Mouse (Mus musculus) thymus, postnatal 10 days (tissue): ENCODE measurements around the gene Psmc1.

Source experiments
- DNase-seq, 2 experiments: peaks; one replicate each; pipeline ENCODE4 v3.0.0; 2021; ENCODE audit warnings: low spot score in 2 of 2

Psmc1 gene

GRCm38 (mm10) chr12:100124913-100125798 lies 15.2 kb downstream of the Psmc1 start:
- DNase-seq: no peak

GRCm38 (mm10) chr12:100126968-100127865 lies 17.3 kb downstream of the Psmc1 start:
- DNase-seq: no peak

GRCm38 (mm10) chr12:100127866-100128480 lies 18.0 kb downstream of the Psmc1 start:
- no peak for DNase-seq

- DNase-seq: no peak
Measured at GRCm38 (mm10) chr12:100128522-100128921, 18.6 kb downstream of the Psmc1 start.

GRCm38 (mm10) chr12:100128961-100129360 lies 19.0 kb downstream of the Psmc1 start:
- DNase-seq: no peak

GRCm38 (mm10) chr12:100131167-100131566 lies 21.2 kb downstream of the Psmc1 start:
- no peak for DNase-seq

GRCm38 (mm10) chr12:100131655-100132054 lies 21.7 kb downstream of the Psmc1 start:
- peak; percentile 27 to 64 for DNase-seq

GRCm38 (mm10) chr12:100134395-100134936 lies 24.5 kb downstream of the Psmc1 start:
- no peak for DNase-seq

- DNase-seq: no peak
Measured at GRCm38 (mm10) chr12:100135117-100135516, 25.2 kb downstream of the Psmc1 start.

- no peak for DNase-seq
Measured at GRCm38 (mm10) chr12:100142848-100143523, 33.0 kb downstream of the Psmc1 start.

- DNase-seq: no peak
Measured at GRCm38 (mm10) chr12:100143737-100144136, 33.8 kb downstream of the Psmc1 start.

GRCm38 (mm10) chr12:100144269-100144668 lies 34.3 kb downstream of the Psmc1 start:
- no peak for DNase-seq

- no peak for DNase-seq
Measured at GRCm38 (mm10) chr12:100152466-100152865, 42.5 kb downstream of the Psmc1 start.

GRCm38 (mm10) chr12:100159261-100159975 lies 49.5 kb downstream of the Psmc1 start, which contains the start of gene Nrde2:
Nrde2 (minus strand) TSS chr12:100159653.
- peak; percentile 88 for DNase-seq

GRCm38 (mm10) chr12:100164991-100165500 lies 55.1 kb downstream of the Psmc1 start:
- DNase-seq: no peak

- DNase-seq: peak; percentile 15 to 42
Measured at GRCm38 (mm10) chr12:100166177-100166576, 56.2 kb downstream of the Psmc1 start.

- DNase-seq: no peak
Measured at GRCm38 (mm10) chr12:100166939-100167338, 57.0 kb downstream of the Psmc1 start.

GRCm38 (mm10) chr12:100167502-100167901 lies 57.5 kb downstream of the Psmc1 start:
- no peak for DNase-seq

- DNase-seq: peak; percentile 9 to 31
Measured at GRCm38 (mm10) chr12:100167931-100168871, 58.2 kb downstream of the Psmc1 start.
